Mouse (Mus musculus): ENCODE data around the gene Mrm3. TPM values are rescaled to one million over a fixed set of nuclear protein-coding genes. Genes with fewer than 3 reads are reported as not detected.
A peak's percentile ranks its signal among the peaks of the same experiment; 100 is the strongest.

Gene Mrm3
- polyA plus RNA-seq, 1 experiment from 2014 or later = 18.6 TPM

DNA sequence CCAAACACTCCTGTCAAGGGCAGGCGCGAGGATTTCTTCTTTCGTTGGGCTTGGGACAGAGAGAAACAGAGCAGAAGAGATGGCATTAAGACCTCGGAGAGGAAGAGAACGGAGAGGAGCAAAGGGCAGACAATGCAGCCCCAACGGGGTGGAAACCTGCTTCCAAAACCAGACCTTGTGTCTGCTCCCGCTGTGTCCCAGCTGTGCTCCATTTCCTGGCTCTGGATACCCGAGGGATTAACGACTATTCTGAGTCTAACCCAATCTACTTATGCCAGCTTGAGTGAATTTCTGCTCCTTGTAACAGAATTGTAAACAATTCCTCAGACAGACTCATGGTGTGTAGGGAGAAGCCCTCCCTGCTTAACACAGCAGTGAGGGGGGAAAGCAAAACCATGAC is 51.3 kb downstream of the Mrm3 start:
- no peak for ATAC-seq
- H3K9ac ChIP-seq (replicated peaks) = no peak overlapping the region; the same call in 1 of the 2 replicates
- H3K27ac ChIP-seq = peak overlapping the region; percentile 68

DNA sequence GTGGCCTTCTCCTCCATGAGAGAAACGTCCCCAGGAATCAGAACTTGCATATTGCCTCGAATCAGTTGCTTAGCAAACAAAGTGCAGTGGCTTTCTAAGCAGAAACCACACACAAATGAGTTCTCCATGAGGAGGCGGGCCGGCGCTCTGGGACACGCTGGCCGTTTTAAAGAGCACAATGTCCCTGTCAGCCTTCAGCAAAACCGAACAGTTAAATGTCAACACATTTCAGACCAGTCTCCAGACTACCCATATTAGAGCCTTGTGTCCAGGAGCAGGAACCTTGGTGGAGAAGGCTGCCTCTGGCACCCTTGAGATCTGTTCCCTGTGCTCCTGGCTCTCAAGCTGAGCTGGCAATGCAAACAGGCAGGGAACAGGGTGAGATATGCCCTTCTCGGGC is 53.7 kb downstream of the Mrm3 start:
- Histone ChIP-seq H3K36me3 (no peaks in the 10 kb centered on the region), H3K9me3 (no peaks in the 10 kb centered on the region), H3K4me1 (replicated peaks) (peaks cover 62% of the 10 kb centered on the region), H3K4me2 (replicated peaks) (no peak overlapping the region), H3K27me3 (no peaks in the 10 kb centered on the region), H3K27ac (0 out of 2 replicates have a peak overlapping the region, but pooled peaks have one; percentile 19), H3K4me3 (replicated peaks) (no peak overlapping the region), H3K9ac (replicated peaks) (no peak overlapping the region)
- no peak for ATAC-seq
- 65% methylated on average over 9 of the region's 9 CpGs for WGBS

More for the DNA sequence above, 51.3 kb downstream of the Mrm3 start:
- H3K36me3 ChIP-seq = no peaks in the 10 kb centered on the region
- H3K27me3 ChIP-seq = no peaks in the 10 kb centered on the region
- H3K9me3 ChIP-seq = no peaks in the 10 kb centered on the region
- no peak overlapping the region for H3K4me2 ChIP-seq (replicated peaks)
- peaks cover 73% of the 10 kb centered on the region for H3K4me1 ChIP-seq (replicated peaks)
- 8% methylated on average over 9 of the region's 9 CpGs for WGBS
- H3K4me3 ChIP-seq (replicated peaks) = no peak overlapping the region

DNA sequence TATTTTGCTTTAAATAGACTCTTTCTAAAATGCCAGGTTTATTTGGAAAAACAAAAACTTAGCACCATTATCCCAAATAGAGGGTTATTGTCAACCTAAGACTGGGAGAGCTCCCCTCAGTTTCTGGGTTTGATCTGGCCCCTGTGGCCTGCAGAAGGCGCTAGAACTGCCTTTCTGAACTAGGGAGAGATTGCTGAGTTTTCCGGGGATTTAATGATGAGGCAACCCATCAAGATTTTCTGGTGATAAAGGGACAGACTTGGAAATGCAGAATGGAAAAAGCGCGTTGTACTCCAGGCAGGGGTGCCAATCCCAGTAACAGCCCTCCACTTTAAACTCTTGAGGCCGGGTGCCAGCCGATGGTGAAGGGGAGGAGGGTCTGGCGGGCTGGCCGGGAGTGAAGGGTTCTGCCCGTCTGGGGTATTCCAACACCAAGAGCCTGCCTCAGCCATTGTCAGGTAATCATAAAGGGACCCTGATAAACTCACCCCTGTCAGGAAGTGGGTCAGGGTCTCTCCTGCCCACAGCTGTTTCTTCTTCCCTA is 55.0 kb downstream of the Mrm3 start:
- no peaks in the 10 kb centered on the region for H3K27me3 ChIP-seq

More for the DNA sequence above, 55.0 kb downstream of the Mrm3 start:
- Histone ChIP-seq H3K36me3 (no peaks in the 10 kb centered on the region), H3K4me1 (replicated peaks) (peaks cover 53% of the 10 kb centered on the region), H3K27ac (no peak overlapping the region), H3K4me2 (replicated peaks) (no peak overlapping the region), H3K4me3 (replicated peaks) (no peak overlapping the region), H3K9me3 (no peaks in the 10 kb centered on the region), H3K9ac (replicated peaks) (no peak overlapping the region)
- 68% methylated on average over 9 of the region's 9 CpGs for WGBS
- no peak for ATAC-seq

Other genes with a start within 250 kb of the Mrm3 start
- 0.97 and 1.8 TPM in 2 replicates for gene 1700016K19Rik, start 243.8 kb upstream of the Mrm3 start, polyA plus RNA-seq (2015; fragmentation: Nextera tagmentation; extraction: Ambion mirVana)
- gene Rflnb, start 215.9 kb upstream of the Mrm3 start, polyA plus RNA-seq (2015; fragmentation: Nextera tagmentation; extraction: Ambion mirVana) = 6.2 and 7.2 TPM in 2 replicates
- gene Vps53, start 64.1 kb upstream of the Mrm3 start, polyA plus RNA-seq (2015; fragmentation: Nextera tagmentation; extraction: Ambion mirVana) = 61.4 and 64.5 TPM in 2 replicates
- gene Fam57a, start 64.0 kb upstream of the Mrm3 start, polyA plus RNA-seq (2015; fragmentation: Nextera tagmentation; extraction: Ambion mirVana) = 22.0 and 22.3 TPM in 2 replicates
- gene Dbil5, start 26.1 kb upstream of the Mrm3 start, polyA plus RNA-seq (2015; fragmentation: Nextera tagmentation; extraction: Ambion mirVana) = 0.50 and 1.00 TPM in 2 replicates
- 15.7 and 21.5 TPM in 2 replicates for gene Gemin4, start 26.1 kb upstream of the Mrm3 start, polyA plus RNA-seq (2015; fragmentation: Nextera tagmentation; extraction: Ambion mirVana)
- gene Glod4, start within 50 bp of the Mrm3 start, polyA plus RNA-seq (2015; fragmentation: Nextera tagmentation; extraction: Ambion mirVana) = 128 TPM in 2 replicates
- 29.0 and 34.3 TPM in 2 replicates for gene Nxn, start 155.4 kb downstream of the Mrm3 start, polyA plus RNA-seq (2015; fragmentation: Nextera tagmentation; extraction: Ambion mirVana)
- gene Timm22, start 163.2 kb downstream of the Mrm3 start, polyA plus RNA-seq (2015; fragmentation: Nextera tagmentation; extraction: Ambion mirVana) = 96.3 and 102 TPM in 2 replicates

Data from midbrain, embryonic 13.5 days (tissue).